Mouse (Mus musculus) adrenal gland, postnatal 14 days (tissue): ENCODE results near the gene Bckdhb. TPM values are rescaled to one million over a fixed set of nuclear protein-coding genes. Genes with fewer than 3 reads are reported as not detected.
A peak's percentile ranks its signal among the peaks of the same experiment; 100 is the strongest.
"Not testable (repeated sequence)": the region's sequence is repeated elsewhere in the genome, so short reads cannot be mapped to it uniquely, and the experiment has no call there.

Experiments
- DNase-seq: peaks from one replicate; pipeline ENCODE4 v3.0.0; 2021; ENCODE audit warnings: mixed read lengths
- total RNA-seq: library from RNA; stranded (reverse); gene quantifications from 2 replicates; pipeline ENCODE4 v1.2.3, GENCODE M21; 2021

The Bckdhb gene
- total RNA-seq, 1 experiment from 2014 or later = 200 TPM

DNA sequence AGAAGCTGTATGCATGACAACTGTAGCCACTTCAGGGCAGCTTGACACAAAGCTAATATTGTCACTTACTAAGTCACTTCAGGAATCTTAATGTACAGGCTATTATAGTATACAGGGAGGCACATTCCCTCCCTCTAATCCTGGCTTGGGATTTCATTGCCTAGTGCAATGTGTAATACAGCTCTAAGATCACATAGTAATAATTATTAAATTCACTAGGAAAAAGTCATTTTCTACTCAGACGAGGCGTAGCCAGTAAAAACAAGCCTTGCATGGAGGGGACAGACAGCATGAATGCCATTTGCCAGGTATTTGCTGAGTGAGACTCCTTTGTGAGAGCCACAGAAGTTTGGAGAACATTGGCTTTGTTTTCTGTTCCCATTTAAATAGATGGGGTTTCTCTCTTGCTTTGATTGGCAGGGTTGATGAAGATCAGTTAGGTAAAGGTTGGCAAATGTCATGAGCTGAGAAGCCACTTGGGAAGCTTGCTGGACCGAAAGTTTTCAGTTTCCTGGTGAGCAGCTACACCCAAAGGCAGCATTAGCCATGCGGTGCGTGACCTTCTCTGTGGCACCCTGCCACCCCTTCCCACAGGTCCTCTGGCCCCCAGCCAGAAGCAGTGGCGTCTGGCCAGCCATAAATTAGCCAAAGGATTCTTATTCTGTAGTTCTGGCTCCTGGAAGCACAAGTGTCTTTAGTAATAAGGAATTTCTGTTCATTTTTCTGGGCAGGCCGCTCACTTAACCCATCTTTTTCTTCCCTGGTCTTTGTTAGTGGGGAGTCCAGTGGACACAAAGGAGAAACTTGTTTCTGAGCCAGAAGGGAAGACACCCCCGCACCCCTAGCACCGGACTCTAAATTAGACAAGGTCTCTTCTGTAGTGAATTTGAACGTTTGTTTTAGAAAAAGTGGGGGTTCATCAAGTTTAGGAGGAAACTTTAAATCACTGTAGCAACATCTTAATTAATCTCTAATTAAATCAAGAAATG is 37.4 kb downstream of the Bckdhb start:
- DNase-seq = peak; percentile 89

DNA sequence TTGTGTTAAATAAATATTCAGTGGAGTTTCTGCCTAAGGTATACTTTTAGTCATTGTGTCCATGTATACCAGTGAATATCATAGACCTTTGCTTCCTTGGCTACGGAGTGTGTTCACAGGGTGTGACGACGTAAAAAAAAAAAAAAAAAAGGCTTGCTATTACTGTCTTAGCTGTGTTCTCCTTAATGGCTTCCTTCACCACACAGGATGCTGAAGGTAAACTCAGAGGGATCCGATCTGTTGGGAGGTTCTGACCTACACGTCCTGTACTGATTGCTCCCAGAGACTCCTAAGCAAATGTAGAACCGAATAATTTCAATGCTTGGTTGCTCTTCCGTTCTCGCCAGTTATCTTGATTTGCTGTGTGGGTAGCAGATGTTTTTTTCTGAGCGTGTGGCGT is 38.4 kb downstream of the Bckdhb start:
- no peak for DNase-seq

DNA sequence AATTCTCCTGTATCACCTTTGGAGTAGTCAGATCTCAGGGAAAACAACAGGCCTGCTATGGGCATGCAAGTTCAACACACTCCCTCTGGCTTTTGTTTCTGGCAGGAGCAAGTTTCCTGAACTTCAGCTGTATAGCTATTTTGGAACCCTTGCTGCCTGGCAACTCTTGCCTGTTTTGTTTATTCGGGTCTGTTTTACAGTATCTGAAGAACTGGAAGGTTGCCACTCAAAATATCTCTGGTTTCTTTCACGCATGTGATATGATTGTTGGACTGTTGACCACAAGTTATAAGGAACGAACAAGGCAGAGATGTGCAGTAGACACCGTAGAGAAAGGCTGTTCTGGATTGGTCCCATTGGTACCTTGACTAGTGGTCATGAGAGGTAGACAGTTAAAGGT is 39.4 kb downstream of the Bckdhb start:
- no peak for DNase-seq

DNA sequence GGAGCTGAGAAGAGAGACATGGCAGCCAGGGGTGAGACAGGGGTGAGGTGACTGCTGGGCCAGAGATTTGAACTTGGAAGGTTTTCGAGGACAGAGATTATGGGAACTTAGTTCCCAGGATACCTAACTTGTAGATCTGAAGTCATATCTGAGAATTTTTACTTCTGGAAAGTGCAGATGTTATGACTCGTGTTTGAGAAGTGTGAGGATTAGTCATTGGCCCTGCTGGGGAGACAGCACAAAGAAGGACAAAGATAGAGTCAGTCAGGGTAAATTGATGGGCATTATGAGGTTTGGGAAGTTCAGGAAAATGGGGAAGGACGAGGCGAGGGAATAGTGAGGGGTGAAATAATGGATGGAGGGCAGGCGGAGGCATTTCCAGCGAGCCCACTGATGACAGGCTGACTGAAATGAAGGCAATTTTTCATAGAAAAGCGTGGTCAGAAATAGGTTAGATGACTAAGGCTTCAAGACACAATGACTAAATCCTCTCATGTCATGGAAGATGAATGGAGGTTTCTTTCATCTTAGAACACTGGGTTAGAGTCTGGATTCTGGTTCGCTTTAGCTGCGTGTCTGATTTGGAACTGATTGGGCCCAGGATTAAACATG is 42.6 kb downstream of the Bckdhb start:
- no peak for DNase-seq

DNA sequence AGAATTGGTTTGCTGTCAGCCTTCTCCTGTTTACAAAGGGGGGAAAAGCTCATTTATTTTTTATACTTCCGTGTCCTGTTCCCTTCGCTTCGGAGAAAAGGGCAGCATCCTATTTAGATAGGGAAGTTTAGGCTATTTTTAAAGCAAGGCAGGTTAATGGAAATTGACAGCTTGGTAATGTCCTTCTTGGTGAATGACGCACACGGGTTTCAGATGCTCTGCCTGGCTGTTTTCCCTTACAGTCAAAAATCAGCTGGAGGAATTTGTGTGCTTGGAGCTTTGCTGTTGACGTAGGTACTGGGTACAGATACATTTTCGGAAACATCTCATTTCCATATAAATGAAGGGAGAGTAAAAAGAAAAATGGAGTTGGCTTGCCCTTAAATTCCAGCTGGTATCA is 44.4 kb downstream of the Bckdhb start:
- DNase-seq = no peak

DNA sequence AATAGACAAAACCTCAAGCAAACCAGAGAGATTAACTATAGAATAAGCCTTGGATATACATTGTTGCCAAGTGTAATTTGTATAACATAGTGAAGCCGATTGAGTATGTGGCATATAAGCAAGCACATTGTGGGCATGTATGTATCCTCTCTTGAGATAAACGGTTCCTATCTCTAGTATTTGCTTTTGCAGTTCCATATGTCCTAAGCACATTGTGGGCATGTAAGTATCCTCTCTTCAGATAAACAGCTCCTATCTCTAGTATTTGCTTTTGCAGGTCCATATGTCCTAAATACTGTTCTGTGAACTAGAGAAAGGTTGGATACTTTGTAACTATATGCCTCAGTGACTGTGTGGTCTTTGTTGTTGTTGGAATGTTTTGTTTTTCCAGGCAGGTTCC is 48.5 kb downstream of the Bckdhb start:
- DNase-seq = no peak

DNA sequence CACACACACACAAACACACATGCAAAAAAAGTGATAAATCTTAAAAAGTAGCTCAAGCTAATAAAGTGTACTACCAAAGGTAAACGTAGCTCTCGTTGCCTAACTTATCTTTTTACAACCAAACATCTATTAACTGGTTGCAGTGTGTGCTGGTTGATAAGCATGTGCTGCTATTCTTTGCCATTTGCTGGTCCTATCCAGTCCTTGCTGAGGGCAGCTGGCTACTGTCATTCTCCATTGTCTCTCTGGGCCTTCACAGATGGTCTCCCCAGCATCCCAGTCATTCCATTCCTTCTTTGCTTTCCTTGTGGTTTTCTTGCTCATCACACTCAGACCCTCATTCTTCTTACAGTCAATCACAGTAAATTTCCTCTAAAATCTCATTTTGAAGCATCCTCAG is 50.9 kb downstream of the Bckdhb start:
- DNase-seq = no peak

DNA sequence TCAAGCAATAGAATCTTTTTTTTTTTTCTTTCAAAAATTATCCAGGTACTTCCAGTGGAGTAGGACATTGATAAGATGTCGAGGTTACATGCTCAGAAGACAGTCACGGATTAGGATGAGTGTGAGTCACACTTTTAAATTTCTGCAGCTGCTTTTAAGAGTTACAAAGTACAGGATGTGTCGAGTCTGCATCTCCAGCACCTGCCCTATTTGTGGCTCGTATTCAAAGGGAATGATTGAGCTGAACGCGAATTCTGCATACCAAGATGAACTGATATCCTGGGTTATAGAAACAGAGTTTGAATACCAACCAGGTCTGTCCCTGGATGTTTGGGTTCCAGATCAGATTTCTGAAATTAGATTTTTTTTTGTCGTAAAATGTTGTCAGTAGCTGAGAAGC is 56.3 kb downstream of the Bckdhb start:
- no peak for DNase-seq

DNA sequence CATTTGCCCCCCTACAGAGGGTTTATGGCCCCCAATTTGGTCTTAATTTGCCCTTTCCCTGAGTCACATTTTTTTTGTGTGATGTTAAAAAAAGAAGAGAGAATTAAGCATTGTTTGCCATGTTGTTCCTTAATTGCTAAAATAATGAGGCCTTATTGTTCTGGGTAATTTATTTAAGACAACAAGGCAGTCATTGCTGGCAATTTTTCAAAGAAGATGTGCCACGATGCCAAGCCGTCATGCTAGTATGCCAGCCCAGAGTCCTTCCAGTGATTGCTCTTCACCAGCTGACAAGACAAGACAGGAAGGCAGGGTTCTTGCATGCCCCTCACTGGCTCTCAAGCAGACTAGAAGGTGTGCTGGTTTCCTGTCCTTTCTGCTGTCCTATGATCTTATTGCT is 84.0 kb downstream of the Bckdhb start:
- no peak for DNase-seq

DNA sequence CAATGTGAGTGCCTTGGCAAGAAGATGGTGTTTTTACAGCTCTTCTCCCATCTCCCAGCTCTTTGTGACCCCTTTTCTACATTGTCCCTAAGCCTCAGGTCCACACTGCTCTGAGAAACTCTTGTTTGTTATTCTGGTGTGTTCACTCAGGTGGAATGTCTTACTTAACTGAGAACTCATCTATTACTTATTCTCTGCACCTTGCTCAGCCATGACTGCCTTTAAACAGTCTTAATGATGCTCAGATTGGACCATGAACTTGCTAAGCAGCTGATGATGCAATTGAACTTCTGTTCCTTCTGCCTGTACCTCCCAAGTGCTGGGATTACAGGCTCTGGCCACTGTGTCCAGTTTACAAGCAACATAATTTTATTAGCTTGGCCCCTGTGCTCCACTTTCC is 86.2 kb downstream of the Bckdhb start:
- no peak for DNase-seq

DNA sequence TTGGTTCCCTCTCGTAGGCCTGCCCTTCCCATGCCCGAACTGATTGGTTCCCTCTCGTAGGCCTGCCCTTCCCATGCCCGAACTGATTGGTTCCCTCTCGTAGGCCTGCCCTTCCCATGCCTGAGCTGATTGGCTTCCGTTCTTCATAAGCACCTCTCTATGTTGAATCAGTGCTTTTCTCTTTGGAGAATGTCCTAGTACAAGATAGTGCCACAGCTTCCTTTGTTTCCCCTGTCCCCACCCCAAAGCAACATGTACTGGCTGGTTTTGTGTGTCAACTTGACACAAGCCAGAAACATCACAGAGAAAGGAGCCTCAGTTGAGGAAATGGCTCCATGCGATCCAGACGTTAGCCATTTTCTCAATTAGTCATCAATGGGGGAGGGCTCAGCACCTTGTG is 93.2 kb downstream of the Bckdhb start:
- DNase-seq = not testable (repeated sequence)

DNA sequence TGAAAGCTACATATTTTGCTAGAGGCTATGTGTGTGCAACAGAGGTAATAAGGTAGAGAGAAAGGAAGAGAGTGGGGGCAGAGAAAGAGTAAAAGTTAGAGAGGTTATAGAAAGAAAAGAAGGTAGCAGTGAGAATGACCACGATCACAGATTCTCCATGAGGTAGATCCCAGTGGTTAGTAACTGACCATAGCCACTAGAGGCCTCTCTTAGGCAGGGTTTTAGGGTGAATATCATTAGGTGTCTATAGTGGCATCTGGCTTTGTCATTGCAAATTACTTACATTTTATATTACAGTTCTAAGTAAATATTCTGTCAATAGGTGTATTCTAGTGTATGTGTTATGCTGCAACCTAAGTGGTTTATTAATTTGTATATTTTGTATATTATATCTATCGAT is 94.7 kb downstream of the Bckdhb start:
- peak; percentile 13 for DNase-seq

DNA sequence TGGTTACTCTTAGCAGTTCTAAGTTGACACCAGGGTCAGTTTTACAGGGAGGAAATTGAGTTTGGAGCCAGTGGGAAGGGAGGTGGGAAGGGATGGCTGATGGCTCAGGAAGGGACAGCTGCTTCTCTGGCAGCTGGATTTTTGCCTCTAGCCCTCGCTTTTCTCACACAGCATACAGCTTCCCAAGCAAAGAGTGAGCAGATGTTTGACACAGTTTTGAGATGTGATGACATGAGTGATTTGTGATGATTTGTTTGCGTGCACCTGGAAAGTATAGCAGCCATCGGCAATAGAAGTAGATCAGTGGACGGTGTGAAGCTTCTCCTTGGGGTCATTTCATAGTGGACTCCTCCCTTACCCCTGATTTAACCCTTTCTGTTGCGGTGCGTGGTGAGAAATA is 96.2 kb downstream of the Bckdhb start:
- DNase-seq = no peak

DNA sequence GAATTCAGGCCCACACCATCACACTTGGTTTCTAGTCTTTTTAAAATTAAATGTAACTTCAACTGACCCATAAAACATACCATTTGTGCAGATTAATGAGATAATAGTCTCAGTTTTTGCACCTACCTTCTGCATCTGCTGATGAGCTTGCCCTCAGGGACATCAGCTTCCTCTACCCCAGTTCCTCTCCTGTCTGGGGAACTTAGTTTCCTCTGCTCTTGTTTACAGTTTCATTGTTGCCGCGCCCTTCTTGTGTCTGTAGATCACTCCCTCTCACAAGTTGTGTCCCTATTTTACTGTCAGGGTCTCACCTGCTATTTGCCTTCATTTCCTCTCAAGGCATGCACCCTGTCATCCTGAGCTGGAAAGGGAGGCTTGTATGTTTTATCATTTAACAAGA is 103.2 kb downstream of the Bckdhb start:
- no peak for DNase-seq

DNA sequence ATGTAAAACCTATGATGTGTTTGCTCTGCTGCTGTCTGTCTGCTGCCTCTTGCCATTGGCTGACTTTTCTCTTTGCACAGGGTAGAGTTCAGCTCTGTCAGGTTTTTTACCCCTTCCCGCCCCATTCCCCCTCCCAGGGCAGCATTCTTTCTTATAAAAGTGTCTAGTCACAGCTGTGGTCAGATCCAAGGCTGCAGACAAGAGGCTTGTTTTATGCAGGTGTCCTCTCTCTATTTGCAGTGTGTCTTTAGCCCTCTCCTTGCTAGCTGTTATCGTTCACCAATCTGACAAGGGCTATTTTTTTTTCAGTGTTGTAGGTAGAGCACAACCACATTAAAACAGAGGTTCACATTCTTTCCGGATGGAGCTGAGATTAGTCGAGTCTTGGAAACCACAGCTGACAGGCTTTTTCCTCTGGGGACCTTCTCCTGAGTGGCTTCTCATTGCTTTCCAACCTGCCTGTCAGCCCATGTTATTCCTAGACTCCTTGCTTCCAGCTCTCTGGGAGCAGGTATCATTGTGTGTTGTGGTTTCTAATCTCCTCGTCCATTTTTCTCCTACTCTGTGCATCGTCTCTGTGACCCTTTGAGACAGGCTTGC is 105.8 kb downstream of the Bckdhb start:
- no peak for DNase-seq

DNA sequence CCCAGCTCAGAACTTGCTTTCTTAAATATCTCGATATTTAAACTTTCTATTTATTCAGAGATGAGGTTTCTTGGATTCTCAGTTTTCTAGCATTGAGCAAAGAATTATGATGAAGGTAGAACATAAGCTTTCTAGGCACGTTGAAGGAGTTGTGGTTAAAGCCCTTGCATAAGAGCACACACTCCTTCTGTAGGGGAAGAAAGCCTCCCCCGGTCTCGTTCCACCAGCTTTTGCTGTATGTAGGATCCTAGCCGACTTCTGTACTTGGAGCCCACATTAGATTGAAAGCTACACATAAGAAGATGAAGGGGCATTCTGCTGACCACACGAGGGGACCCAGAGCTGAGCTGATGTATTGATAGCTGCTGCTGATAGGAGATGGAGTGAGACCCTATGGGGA is 106.5 kb downstream of the Bckdhb start:
- DNase-seq = no peak

DNA sequence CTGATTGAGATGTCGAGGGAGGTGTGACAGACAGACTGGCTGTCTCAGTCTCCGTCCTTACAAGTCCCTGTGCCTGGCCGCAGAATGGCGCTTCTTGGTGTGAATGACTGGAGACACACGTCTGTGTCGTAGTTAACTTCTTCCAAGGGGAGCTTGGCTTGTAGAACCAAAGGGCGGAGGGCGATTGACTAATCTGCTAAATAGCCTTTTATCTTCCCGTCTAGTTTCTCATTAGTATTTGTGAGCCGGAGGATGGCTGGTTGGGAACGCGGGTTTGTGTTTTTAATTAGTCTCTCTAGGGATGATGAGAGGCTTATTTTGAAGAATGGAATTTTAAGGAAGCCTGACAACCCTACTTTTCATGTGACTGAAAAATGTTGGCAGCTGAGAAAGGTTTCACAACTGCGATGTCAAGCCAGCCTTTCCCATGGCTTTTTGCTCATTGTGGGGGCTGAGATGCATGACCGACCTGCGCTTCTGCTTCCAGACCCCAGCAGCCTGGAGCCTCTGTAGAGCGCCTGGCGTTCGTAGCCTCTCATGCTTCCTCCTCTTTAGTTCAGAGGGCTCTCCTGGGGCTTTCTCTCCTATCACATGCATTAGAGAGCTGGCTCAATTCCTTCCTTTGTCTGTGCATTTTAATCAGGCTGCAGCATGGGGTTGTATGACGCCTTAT is 107.9 kb downstream of the Bckdhb start:
- peak; percentile 30 for DNase-seq

DNA sequence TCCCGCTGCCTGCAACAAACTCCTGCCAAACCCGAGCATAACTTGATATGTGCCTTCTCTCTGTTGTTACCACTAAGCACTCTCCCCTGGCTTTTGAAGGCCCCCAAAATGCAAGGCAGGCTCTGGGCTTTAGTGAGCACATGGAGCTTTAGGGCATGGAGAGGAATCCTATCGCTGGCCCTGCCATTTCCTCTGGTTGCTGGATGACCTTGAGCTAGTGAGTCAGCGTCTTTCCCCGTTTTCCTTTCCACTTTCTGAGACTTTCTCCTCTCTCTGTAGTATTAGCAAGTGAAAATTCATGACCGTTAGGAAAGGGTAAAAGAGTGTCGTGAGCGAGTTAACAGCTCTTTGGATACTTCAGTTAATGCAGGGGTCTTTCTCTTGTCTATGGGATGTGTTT is 111.1 kb downstream of the Bckdhb start:
- no peak for DNase-seq

DNA sequence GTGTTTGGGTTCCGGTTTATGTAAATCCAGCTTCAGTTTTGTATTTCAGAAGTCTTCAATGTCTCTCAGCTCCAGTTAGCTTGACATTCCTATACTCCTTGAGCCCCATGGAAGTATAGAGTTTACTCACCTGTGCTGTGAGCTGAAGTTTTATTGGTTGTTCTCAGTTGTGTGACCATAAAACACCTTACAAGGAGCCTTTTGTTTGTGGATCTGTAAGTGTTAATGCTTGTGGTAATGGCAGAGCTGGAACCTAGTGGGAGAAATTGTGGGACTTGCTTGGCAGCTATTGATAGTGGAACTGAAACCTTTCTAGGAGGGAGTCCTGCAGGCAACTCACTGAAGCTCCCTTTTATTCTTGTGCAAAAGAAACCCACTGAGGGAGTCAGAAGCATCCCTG is 112.3 kb downstream of the Bckdhb start:
- no peak for DNase-seq

DNA sequence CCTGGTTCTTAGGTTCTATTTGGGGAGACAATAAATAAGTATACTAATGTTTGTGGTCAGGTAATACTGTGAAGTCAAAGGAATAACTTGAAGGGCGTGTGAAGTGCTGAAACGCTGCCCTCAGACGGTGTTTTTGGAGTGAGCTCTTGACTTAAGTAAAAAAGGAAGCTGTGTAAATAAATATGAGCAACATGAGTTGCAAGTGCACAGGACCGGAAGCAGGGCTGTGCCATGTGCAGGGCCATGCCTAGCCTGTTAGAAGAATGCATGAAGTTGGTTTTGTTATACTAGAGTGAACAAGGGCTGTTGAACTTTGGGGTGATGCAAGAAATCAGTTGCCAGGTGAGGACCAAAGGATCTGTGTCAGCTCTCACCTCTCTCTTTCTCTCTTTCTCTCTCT is 114.0 kb downstream of the Bckdhb start:
- DNase-seq = no peak

DNA sequence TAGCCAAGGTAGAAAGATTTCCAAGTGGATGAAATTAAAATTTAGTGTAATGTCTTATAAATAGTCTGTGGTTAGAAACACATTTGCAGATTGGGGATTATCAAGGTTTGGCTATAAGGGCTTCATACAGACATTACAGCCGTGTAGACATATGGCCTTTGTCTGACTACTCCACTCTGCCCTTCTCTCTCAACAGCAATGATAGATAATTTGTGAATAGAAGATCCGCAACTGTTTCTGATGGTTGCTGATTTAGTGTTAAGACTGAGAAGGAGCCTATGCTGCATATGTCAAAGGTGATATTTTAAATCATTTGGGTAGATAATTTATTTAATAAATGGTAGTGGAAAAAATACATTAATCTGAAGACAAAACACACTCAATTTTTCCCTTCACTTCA is 115.4 kb downstream of the Bckdhb start:
- DNase-seq = no peak

DNA sequence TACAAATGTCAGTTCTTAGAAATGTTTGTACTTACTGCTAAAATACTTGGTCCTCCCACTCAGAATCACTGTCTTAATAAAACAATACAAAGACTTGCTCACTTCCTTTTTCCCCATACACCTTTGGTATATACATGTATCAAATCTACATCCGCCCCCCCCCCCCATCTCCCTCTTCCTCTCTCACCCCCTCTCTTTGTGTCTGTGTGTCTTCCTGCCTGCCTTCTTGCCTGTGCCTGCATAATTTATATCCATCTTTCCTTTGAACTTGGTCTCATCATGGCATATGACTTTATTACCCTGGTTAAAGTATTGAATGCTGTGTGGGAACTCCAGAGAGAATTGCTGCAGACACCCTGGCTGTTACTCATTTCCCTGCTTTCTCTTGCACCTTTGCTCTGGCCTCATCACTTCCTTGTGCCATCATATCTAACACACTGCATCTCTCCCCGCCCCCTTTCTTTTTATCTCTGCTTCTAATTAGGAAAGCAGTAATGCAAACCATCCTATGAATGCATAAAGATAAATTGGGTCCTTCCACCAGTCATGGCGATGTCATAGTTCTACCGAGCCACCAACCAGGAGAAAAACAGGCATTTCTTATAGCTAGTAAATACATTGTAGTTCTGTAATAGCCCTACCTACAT is 116.8 kb downstream of the Bckdhb start:
- no peak for DNase-seq
